Mouse (Mus musculus) hindbrain, embryonic 14.5 days (tissue): ENCODE data around the gene 4921536K21Rik. TPM values are rescaled to one million over a fixed set of nuclear protein-coding genes. Genes with fewer than 3 reads are reported as not detected.

Experiments used
- ATAC-seq: fragments of 200-750 bp; cut with Nextera tagmentation; 2 replicates; pipeline ENCODE4 v1.8.0; 2017; ENCODE audit warnings: moderate number of reproducible peaks, mild to moderate bottlenecking, moderate TSS enrichment, moderate library complexity; ENCODE audit not compliant: low FRiP score
- DNase-seq: peaks from one replicate; pipeline ENCODE4 v3.0.0-alpha.2; 2015; ENCODE audit warnings: low spot score
- H3K27ac ChIP-seq: fragments of 300-500 bp; sonication (generic); 2 replicates; pipeline ENCODE4 v1.5.1; 2014; ENCODE audit warnings: mild to moderate bottlenecking, moderate library complexity
- H3K27me3 ChIP-seq: fragments of 300-500 bp; sonication (generic); 2 replicates; pipeline ENCODE4 v1.6.1; 2014; ENCODE audit warnings: mild to moderate bottlenecking, low read length, mixed read lengths; ENCODE audit not compliant: control insufficient read depth, insufficient read depth
- H3K36me3 ChIP-seq: fragments of 300-500 bp; sonication (generic); replicated peaks from 2 replicates; pipeline ENCODE4 v1.6.1; 2014; ENCODE audit not compliant: control insufficient read depth, insufficient read depth
- H3K4me1 ChIP-seq: fragments of 300-500 bp; sonication (generic); replicated peaks from 2 replicates; pipeline ENCODE4 v1.6.1; 2014; ENCODE audit warnings: antibody characterized with exemption, low read length, mixed read lengths; ENCODE audit not compliant: control insufficient read depth, insufficient read depth
- H3K4me2 ChIP-seq: fragments of 300-500 bp; sonication (generic); replicated peaks from 2 replicates; pipeline ENCODE4 v1.6.1; 2014; ENCODE audit warnings: mild to moderate bottlenecking, moderate library complexity
- H3K4me3 ChIP-seq: fragments of 300-500 bp; sonication (generic); replicated peaks from 2 replicates; pipeline ENCODE4 v1.5.1; 2014; ENCODE audit warnings: mild to moderate bottlenecking, low read length
- H3K9ac ChIP-seq: fragments of 300-500 bp; sonication (generic); 2 replicates; pipeline ENCODE4 v1.6.1; 2014
- H3K9me3 ChIP-seq: fragments of 300-500 bp; sonication (generic); 2 replicates; pipeline ENCODE4 v1.6.1; 2016; ENCODE audit warnings: low read length; ENCODE audit not compliant: control insufficient read depth
- WGBS: fragments of 180-500 bp; shearing (Covaris S2); extraction: QIAGEN DNeasy Blood & Tissue Kit; methylation state at CpG from one replicate; pipeline ENCODE4 v1.1.7; 2014; 5-methylcytosine and 5-hydroxymethylcytosine counted together
- polyA plus RNA-seq: library from polyadenylated mRNA; unstranded; fragments of >200 nt; fragmentation: Nextera tagmentation; extraction: Ambion mirVana; gene quantifications from 2 replicates; pipeline ENCODE4 v1.2.1, GENCODE M21; 2014

Gene 4921536K21Rik
- polyA plus RNA-seq, 1 experiment from 2014 or later, result 0.28 TPM

GRCm38 (mm10) chr11:3851872-3852271, 43.0 kb downstream of the 4921536K21Rik start:
- Histone ChIP-seq H3K9me3 (no peaks in the 10 kb centered on the region), H3K4me1 (no peaks in the 10 kb centered on the region; the same call in 1 of the 2 replicates), H3K36me3 (no peaks in the 10 kb centered on the region), H3K9ac (no peak overlapping the region), H3K27me3 (no peaks in the 10 kb centered on the region), H3K4me3 (no peak overlapping the region), H3K4me2 (no peak overlapping the region), H3K27ac (no peak overlapping the region)
- ATAC-seq (no peak), DNase-seq (no peak)
- 72% methylated on average over 4 of the region's 4 CpGs for WGBS

GRCm38 (mm10) chr11:3850746-3851277, 44.1 kb downstream of the 4921536K21Rik start:
- DNase-seq, result no peak
- H3K27me3 ChIP-seq, result no peaks in the 10 kb centered on the region
- no peak overlapping the region for H3K27ac ChIP-seq
- H3K36me3 ChIP-seq, result no peaks in the 10 kb centered on the region
- no peaks in the 10 kb centered on the region; the same call in 1 of the 2 replicates for H3K4me1 ChIP-seq
- WGBS, result 82% methylated on average over 5 of the region's 5 CpGs
- no peak overlapping the region for H3K4me3 ChIP-seq
- H3K9me3 ChIP-seq, result no peaks in the 10 kb centered on the region
- no peak for ATAC-seq
- no peak overlapping the region for H3K9ac ChIP-seq
- H3K4me2 ChIP-seq, result no peak overlapping the region

- Histone ChIP-seq H3K27me3 (no peaks in the 10 kb centered on the region), H3K9me3 (no peaks in the 10 kb centered on the region), H3K4me2 (no peak overlapping the region), H3K4me3 (no peak overlapping the region), H3K36me3 (no peaks in the 10 kb centered on the region), H3K9ac (no peak overlapping the region), H3K4me1 (no peaks in the 10 kb centered on the region; the same call in 1 of the 2 replicates), H3K27ac (no peak overlapping the region)
- no peak for DNase-seq
- WGBS, result 77% methylated on average over 2 of the region's 2 CpGs
- no peak for ATAC-seq
Observed at GRCm38 (mm10) chr11:3850315-3850614, 44.6 kb downstream of the 4921536K21Rik start.

GRCm38 (mm10) chr11:3849469-3850314, 45.2 kb downstream of the 4921536K21Rik start:
- no peaks in the 10 kb centered on the region for H3K27me3 ChIP-seq
- H3K4me2 ChIP-seq, result no peak overlapping the region
- no peak for DNase-seq
- H3K36me3 ChIP-seq, result no peaks in the 10 kb centered on the region
- no peak overlapping the region for H3K27ac ChIP-seq
- no peak overlapping the region for H3K9ac ChIP-seq
- no peaks in the 10 kb centered on the region for H3K9me3 ChIP-seq
- 80% methylated on average over 15 of the region's 15 CpGs for WGBS
- ATAC-seq, result no peak
- no peaks in the 10 kb centered on the region; the same call in 1 of the 2 replicates for H3K4me1 ChIP-seq
- no peak overlapping the region for H3K4me3 ChIP-seq

GRCm38 (mm10) chr11:3846351-3846750, 48.5 kb downstream of the 4921536K21Rik start:
- no peak overlapping the region for H3K27ac ChIP-seq
- no peaks in the 10 kb centered on the region for H3K36me3 ChIP-seq
- H3K4me3 ChIP-seq, result no peak overlapping the region
- WGBS, result 65% methylated on average over 2 of the region's 2 CpGs
- no peak overlapping the region for H3K9ac ChIP-seq
- H3K27me3 ChIP-seq, result no peaks in the 10 kb centered on the region
- DNase-seq, result no peak
- no peak overlapping the region for H3K4me2 ChIP-seq
- no peak for ATAC-seq
- H3K4me1 ChIP-seq, result no peaks in the 10 kb centered on the region
- no peaks in the 10 kb centered on the region for H3K9me3 ChIP-seq

GRCm38 (mm10) chr11:3843943-3844734, 50.8 kb downstream of the 4921536K21Rik start:
- no peak for ATAC-seq
- WGBS, result 78% methylated on average over 17 of the region's 17 CpGs
- DNase-seq, result no peak

More at GRCm38 (mm10) chr11:3843943-3844734, 50.8 kb downstream of the 4921536K21Rik start:
- H3K9ac ChIP-seq, result no peak overlapping the region
- H3K27me3 ChIP-seq, result no peaks in the 10 kb centered on the region
- no peaks in the 10 kb centered on the region for H3K9me3 ChIP-seq
- no peaks in the 10 kb centered on the region for H3K36me3 ChIP-seq
- H3K4me2 ChIP-seq, result no peak overlapping the region
- H3K4me3 ChIP-seq, result no peak overlapping the region
- no peak overlapping the region for H3K27ac ChIP-seq
- no peaks in the 10 kb centered on the region for H3K4me1 ChIP-seq

Other genes with a start within 250 kb of the 4921536K21Rik start
- gene Morc2a, start 245.9 kb downstream of the 4921536K21Rik start, polyA plus RNA-seq, result 28.5 and 28.7 TPM in 2 replicates
- gene Osbp2, start 31.2 kb downstream of the 4921536K21Rik start, polyA plus RNA-seq, result 23.8 and 27.9 TPM in 2 replicates
- 29.2 and 30.2 TPM in 2 replicates for gene Dusp18, start 142 bp upstream of the 4921536K21Rik start, polyA plus RNA-seq
- 11.2 and 14.2 TPM in 2 replicates for gene Slc35e4, start 19.6 kb upstream of the 4921536K21Rik start, polyA plus RNA-seq
- gene Tcn2, start 37.1 kb upstream of the 4921536K21Rik start, polyA plus RNA-seq, result 31.0 and 31.4 TPM in 2 replicates
- 45.1 and 48.0 TPM in 2 replicates for gene Pes1, start 68.9 kb upstream of the 4921536K21Rik start, polyA plus RNA-seq
- 0.23 TPM in 2 replicates for gene 4930556J24Rik, start 81.7 kb upstream of the 4921536K21Rik start, polyA plus RNA-seq
- 8.1 and 9.1 TPM in 2 replicates for gene Gal3st1, start 88.5 kb upstream of the 4921536K21Rik start, polyA plus RNA-seq
- gene Sec14l4, start 136.4 kb upstream of the 4921536K21Rik start, polyA plus RNA-seq, result not detected in 2 replicates
- gene Sec14l3, start 169.7 kb upstream of the 4921536K21Rik start, polyA plus RNA-seq, result 0.54 and 0.63 TPM in 2 replicates
- 9.3 and 10.6 TPM in 2 replicates for gene Mtfp1, start 200.3 kb upstream of the 4921536K21Rik start, polyA plus RNA-seq
- 3.6 and 4.1 TPM in 2 replicates for gene Sec14l2, start 228.3 kb upstream of the 4921536K21Rik start, polyA plus RNA-seq
- 46.4 and 48.2 TPM in 2 replicates for gene Rnf215, start 240.1 kb upstream of the 4921536K21Rik start, polyA plus RNA-seq